Mouse (Mus musculus): Measurements from ENCODE around the gene Heatr4. TPM values are rescaled to one million over a fixed set of nuclear protein-coding genes. Genes with fewer than 3 reads are reported as not detected.
A peak's percentile ranks its signal among the peaks of the same experiment; 100 is the strongest.

The Heatr4 gene
- total and polyA plus RNA-seq, 3 experiments = 0.03 TPM; not detected in 2

DNA sequence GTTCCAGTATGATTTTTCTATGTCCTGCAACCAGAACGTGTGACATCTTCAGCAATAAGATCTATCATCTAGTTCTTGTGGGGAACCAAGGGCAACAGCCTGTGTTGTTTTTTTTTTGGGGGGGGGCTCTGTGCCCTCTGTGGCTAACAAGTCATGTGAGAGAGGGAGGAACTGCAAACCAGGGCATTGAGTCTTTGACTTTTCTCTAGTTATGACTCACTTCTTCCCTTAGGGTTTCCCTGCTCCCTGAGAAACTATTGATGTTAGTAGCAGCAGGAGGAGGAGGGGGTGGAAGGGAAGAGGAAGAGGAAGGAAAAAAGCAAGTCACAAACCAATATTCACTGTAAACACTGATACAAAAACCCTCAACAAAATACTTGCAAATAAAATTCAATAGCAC lies 19.2 kb upstream of the Heatr4 start:
- Histone ChIP-seq H3K9ac (ENCODE audit: control insufficient read depth, low read depth, low read length, poor library complexity, severe bottlenecking) (no peak overlapping the region), H3K36me3 (ENCODE audit: control insufficient read depth in 1 of 2, insufficient read depth in 2 of 2, low read length in 2 of 2) (peaks cover 0 to 17% of the 10 kb centered on the region in 2 experiments; a peak in 2 of 4 replicates), H3K4me3 (ENCODE audit: control insufficient read depth in 1 of 2, insufficient read depth in 1 of 2, low read depth in 2 of 2, low read length in 2 of 2) (no peak overlapping the region), H3K27ac (ENCODE audit: control insufficient read depth, low read depth, low read length) (no peak overlapping the region), H3K4me1 (ENCODE audit: control insufficient read depth in 1 of 2, insufficient read depth in 2 of 2, low read length in 2 of 2) (peaks cover 8 to 12% of the 10 kb centered on the region in 2 experiments), H3K27me3 (ENCODE audit: control insufficient read depth in 1 of 2, insufficient read depth in 2 of 2, low read length in 2 of 2) (no peaks in the 10 kb centered on the region), H3K79me2 (ENCODE audit: control insufficient read depth, insufficient read depth, low read length, poor library complexity) (no peaks in the 10 kb centered on the region), H3K9me3 (replicated peaks; ENCODE audit: insufficient read depth, low read length) (no peaks in the 10 kb centered on the region)
- no peak for DNase-seq (ENCODE audit: low read depth, low spot score)
- no peak for TF ChIP-seq TCF12 (IDR thresholded peaks at IDR 0.05; ENCODE audit: low read depth, low read length)
- no peak for TF ChIP-seq UBTF (IDR thresholded peaks at IDR 0.05; ENCODE audit: borderline replicate concordance, insufficient read depth, low read depth, low read length)
- TF ChIP-seq E2F4 (IDR thresholded peaks at IDR 0.05; ENCODE audit: borderline replicate concordance, low read depth, low read length) = no peak
- TF ChIP-seq KAT2A (conservative IDR thresholded peaks at IDR 0.05; ENCODE audit: low read depth, low read length) = no peak
- no peak for TF ChIP-seq USF1 (IDR thresholded peaks at IDR 0.05; ENCODE audit: low read depth, low read length)
- TF ChIP-seq NELFE (IDR thresholded peaks at IDR 0.05; ENCODE audit: low read depth, low read length) = no peak
- TF ChIP-seq HCFC1 (IDR thresholded peaks at IDR 0.05; ENCODE audit: low read depth, low read length) = no peak
- TF ChIP-seq POLR2AphosphoS5 (IDR thresholded peaks at IDR 0.05; ENCODE audit: borderline replicate concordance, low read depth, low read length) = no peak
- no peak for TF ChIP-seq MXI1 (IDR thresholded peaks at IDR 0.05; ENCODE audit: low read depth, low read length)
- no peak for TF ChIP-seq GATA1 (IDR thresholded peaks at IDR 0.05; ENCODE audit: low read depth, low read length)
- no peak for TF ChIP-seq ZC3H11A (IDR thresholded peaks at IDR 0.05; ENCODE audit: low read depth, low read length)

DNA sequence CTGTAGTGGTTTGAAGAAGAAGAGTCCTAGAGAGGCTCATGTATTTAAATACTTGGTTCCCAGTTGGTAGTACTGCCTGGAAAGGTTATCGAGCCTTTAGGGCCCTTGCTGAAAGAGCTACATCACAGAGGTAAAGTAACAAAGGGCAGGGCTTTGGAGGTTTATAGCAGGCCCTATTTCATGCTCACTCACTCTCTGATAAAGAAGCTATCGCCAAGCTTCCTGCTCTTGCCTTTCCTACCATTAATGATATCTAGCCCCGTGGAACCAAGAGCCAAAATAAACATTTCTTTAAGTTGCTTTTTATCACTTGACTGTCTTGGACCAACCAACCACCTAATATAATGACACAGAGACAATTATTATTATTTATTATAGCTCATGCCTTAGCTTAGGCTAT lies 15.8 kb upstream of the Heatr4 start:
- DNase-seq (ENCODE audit: low read depth, low spot score) = peak; percentile 82
- Histone ChIP-seq H3K9ac (ENCODE audit: control insufficient read depth, low read depth, low read length, poor library complexity, severe bottlenecking) (no peak overlapping the region), H3K4me3 (ENCODE audit: control insufficient read depth in 1 of 2, insufficient read depth in 1 of 2, low read depth in 2 of 2, low read length in 2 of 2) (peak overlapping the region in 1 of 2 experiments; percentile 11; a peak in 1 of 4 replicates), H3K27ac (ENCODE audit: control insufficient read depth, low read depth, low read length) (peak overlapping the region; percentile 72), H3K9me3 (replicated peaks; ENCODE audit: insufficient read depth, low read length) (no peaks in the 10 kb centered on the region), H3K4me1 (ENCODE audit: control insufficient read depth in 1 of 2, insufficient read depth in 2 of 2, low read length in 2 of 2) (peaks cover 16 to 18% of the 10 kb centered on the region in 2 experiments), H3K27me3 (ENCODE audit: control insufficient read depth in 1 of 2, insufficient read depth in 2 of 2, low read length in 2 of 2) (no peaks in the 10 kb centered on the region), H3K36me3 (ENCODE audit: control insufficient read depth in 1 of 2, insufficient read depth in 2 of 2, low read length in 2 of 2) (peaks cover 0 to 24% of the 10 kb centered on the region in 2 experiments; a peak in 2 of 4 replicates), H3K79me2 (ENCODE audit: control insufficient read depth, insufficient read depth, low read length, poor library complexity) (no peaks in the 10 kb centered on the region)
- TF ChIP-seq GATA1 (IDR thresholded peaks at IDR 0.05; ENCODE audit: low read depth, low read length) (peak; percentile 90), ZKSCAN1 (IDR thresholded peaks at IDR 0.05; ENCODE audit: low read depth, low read length) (peak; percentile 21; the same call in 1 of the 2 replicates), ZNF384 (IDR thresholded peaks at IDR 0.05; ENCODE audit: low read depth, low read length) (peak; percentile 6; the same call in 1 of the 2 replicates), MXI1 (IDR thresholded peaks at IDR 0.05; ENCODE audit: low read depth, low read length) (no peak), NELFE (IDR thresholded peaks at IDR 0.05; ENCODE audit: low read depth, low read length) (no peak), USF2 (IDR thresholded peaks at IDR 0.05; ENCODE audit: borderline replicate concordance in 1 of 2, insufficient read depth in 1 of 2, low read depth in 1 of 2, low read length in 2 of 2) (no peak), MEF2A (IDR thresholded peaks at IDR 0.05; ENCODE audit: extremely low read depth, insufficient replicate concordance, low read depth, low read length, poor library complexity, severe bottlenecking) (no peak), EP300 (IDR thresholded peaks at IDR 0.05; ENCODE audit: low read depth in 1 of 2, low read length in 2 of 2) (peak; percentile 86 to 87), CHD2 (IDR thresholded peaks at IDR 0.05; ENCODE audit: low read length) (no peak; the same call in 1 of the 2 replicates), E2F4 (IDR thresholded peaks at IDR 0.05; ENCODE audit: borderline replicate concordance, low read depth, low read length) (no peak), CHD1 (IDR thresholded peaks at IDR 0.05; ENCODE audit: low read depth, low read length) (no peak), ELF1 (IDR thresholded peaks at IDR 0.05; ENCODE audit: low read depth, low read length) (peak; percentile 12; the same call in 1 of the 2 replicates), NRF1 (IDR thresholded peaks at IDR 0.05; ENCODE audit: insufficient read depth, low read depth, low read length, poor library complexity, severe bottlenecking) (no peak), TBP (IDR thresholded peaks at IDR 0.05; ENCODE audit: low read depth, low read length) (peak; percentile 67), BHLHE40 (IDR thresholded peaks at IDR 0.05; ENCODE audit: borderline replicate concordance, low read depth, low read length) (peak; percentile 66; the same call in 1 of the 2 replicates), SMC3 (IDR thresholded peaks at IDR 0.05; ENCODE audit: low read depth, low read length) (no peak), POLR2AphosphoS5 (IDR thresholded peaks at IDR 0.05; ENCODE audit: borderline replicate concordance, low read depth, low read length) (no peak), MAZ (IDR thresholded peaks at IDR 0.05; ENCODE audit: low read depth, low read length) (no peak), MYB (IDR thresholded peaks at IDR 0.05; ENCODE audit: low read depth, low read length) (0 out of 2 replicates have a peak, but pooled peaks have one; percentile 50), SIN3A (IDR thresholded peaks at IDR 0.05; ENCODE audit: low read length) (peak; percentile 75; the same call in 1 of the 2 replicates), MYC (IDR thresholded peaks at IDR 0.05; ENCODE audit: low read depth, low read length) (peak; percentile 33; the same call in 1 of the 2 replicates), TCF12 (IDR thresholded peaks at IDR 0.05; ENCODE audit: low read depth, low read length) (peak; percentile 79), JUND (IDR thresholded peaks at IDR 0.05; ENCODE audit: low read depth, low read length) (no peak), POLR2A (IDR thresholded peaks at IDR 0.05; ENCODE audit: control insufficient read depth in 1 of 2, insufficient read depth in 1 of 2, low read depth in 1 of 2, low read length in 2 of 2, poor library complexity in 1 of 2) (no peak), USF1 (IDR thresholded peaks at IDR 0.05; ENCODE audit: low read depth, low read length) (no peak)

All from MEL (cell line).